Comparison of ENCODE assay signal across 24 mouse cellular contexts in the genomic region with DNA sequence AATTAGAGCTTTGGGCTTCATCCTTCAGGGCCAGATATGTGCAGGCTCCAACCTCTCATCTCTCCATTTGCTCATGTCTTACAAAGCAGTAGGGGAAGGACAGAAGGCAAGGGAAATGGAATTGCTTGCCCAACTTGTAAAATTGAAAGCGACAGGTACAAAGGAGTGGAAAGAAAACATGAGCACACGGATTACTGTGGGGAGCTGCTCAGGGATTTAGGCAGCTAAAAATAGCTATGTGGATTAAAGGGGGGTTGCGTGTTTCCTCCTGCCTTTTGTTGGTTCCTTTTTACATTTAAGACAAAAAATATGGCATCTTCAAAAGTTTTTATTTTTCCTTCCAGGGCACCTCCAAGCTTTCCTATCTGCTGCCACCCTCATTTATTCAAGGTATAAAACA.
"Had no signal": no experiment of that assay in that cellular context is flagged by ENCODE, and none has a peak within 500 bp of the region (broad histone marks: within the 10 kb centered on the region; RNA-seq: fewer than 3 reads in every experiment).

No protein-coding gene starts in this region.

- ATAC-seq: hindbrain, postnatal 0 days; intestine, embryonic 16.5 days; liver, embryonic 12.5 days had no signal

- H3K27ac ChIP-seq: gastrocnemius, adult 2 months; heart, adult 2 months; hindbrain, embryonic 10.5 days; hindbrain, embryonic 12.5 days; hindbrain, embryonic 14.5 days; hindbrain, postnatal 0 days; kidney, embryonic 15.5 days; kidney, postnatal 0 days; limb, embryonic 13.5 days; limb, embryonic 15.5 days; liver, embryonic 12.5 days; liver, embryonic 14.5 days had no signal

- H3K9me3 ChIP-seq: hindbrain, embryonic 10.5 days; hindbrain, embryonic 12.5 days; kidney, embryonic 15.5 days; limb, embryonic 13.5 days; limb, embryonic 15.5 days; liver, embryonic 12.5 days had no signal

- DNase-seq: gastrocnemius, adult 2 months; gastrocnemius, postnatal 10 days; gastrocnemius, postnatal 25 days; heart, adult 2 months; heart, postnatal 4 days; kidney, adult 11 months; kidney, adult 2 months; kidney, adult 9 months; kidney, postnatal 14 days; kidney, postnatal 36 days; layer of hippocampus, adult 9-11 months; layer of hippocampus, postnatal 36 days; left cerebral cortex, postnatal 4 days had no signal

- H3K4me3 ChIP-seq: gastrocnemius, adult 2 months; heart, adult 2 months; hindbrain, embryonic 10.5 days; hindbrain, embryonic 12.5 days; kidney, embryonic 15.5 days; limb, embryonic 13.5 days; limb, embryonic 15.5 days; liver, embryonic 12.5 days had no signal

- H3K36me3 ChIP-seq: hindbrain, embryonic 10.5 days; hindbrain, embryonic 12.5 days; kidney, embryonic 15.5 days; limb, embryonic 13.5 days; limb, embryonic 15.5 days; liver, embryonic 12.5 days had no signal

- H3K4me2 ChIP-seq: hindbrain, embryonic 12.5 days; hindbrain, embryonic 14.5 days; kidney, embryonic 15.5 days; limb, embryonic 13.5 days; limb, embryonic 15.5 days; liver, embryonic 12.5 days had no signal

- H3K9ac ChIP-seq: hindbrain, embryonic 12.5 days; hindbrain, embryonic 14.5 days; kidney, embryonic 15.5 days; limb, embryonic 13.5 days; limb, embryonic 15.5 days; liver, embryonic 12.5 days; liver, embryonic 14.5 days had no signal

- H3K27me3 ChIP-seq: hindbrain, embryonic 12.5 days; kidney, embryonic 15.5 days; limb, embryonic 13.5 days; limb, embryonic 15.5 days; liver, embryonic 12.5 days had no signal

- H3K4me1 ChIP-seq: hindbrain, embryonic 10.5 days; hindbrain, embryonic 12.5 days; kidney, embryonic 15.5 days; limb, embryonic 13.5 days; limb, embryonic 15.5 days; liver, embryonic 12.5 days had no signal
